Mouse (Mus musculus): ENCODE data around the gene Pla2g5. TPM values are rescaled to one million over a fixed set of nuclear protein-coding genes. Genes with fewer than 3 reads are reported as not detected.

Pla2g5 gene
- total and polyA plus RNA-seq, 2 experiments from 2014 or later, result 6.2 to 9.2 TPM

DNA sequence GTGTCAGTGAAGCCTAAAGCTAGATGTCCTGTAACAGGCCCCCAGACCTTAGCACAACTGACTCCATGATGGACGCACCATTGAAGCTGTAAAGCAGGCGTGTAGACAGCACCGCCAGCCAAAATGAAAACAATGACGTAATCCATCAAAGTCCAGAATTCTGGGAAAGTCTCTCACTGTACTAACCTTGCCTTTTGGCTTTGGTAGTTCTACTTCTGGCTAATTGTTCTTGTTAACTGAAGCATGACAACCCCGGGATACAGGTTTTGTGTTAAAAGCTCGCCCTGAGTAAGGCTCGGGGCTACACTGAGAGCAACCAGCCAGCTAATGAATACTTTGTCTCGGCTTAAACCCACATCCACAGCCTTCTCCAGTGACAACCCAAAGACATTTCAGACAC, 58.0 kb downstream of the Pla2g5 start:
- Histone ChIP-seq H3K36me3 (replicated peaks; ENCODE audit: control insufficient read depth, insufficient read depth, low read length) (no peaks in the 10 kb centered on the region), H3K9me3 (replicated peaks; ENCODE audit: control insufficient read depth, low read length) (no peaks in the 10 kb centered on the region), H3K4me1 (ENCODE audit: control insufficient read depth, insufficient read depth) (0 out of 2 replicates have a peak, but pooled peaks cover 1% of the 10 kb centered on the region), H3K4me3 (ENCODE audit: low read depth, low read length) (no peak overlapping the region), H3K27ac (ENCODE audit: low read depth) (no peak overlapping the region), H3K27me3 (ENCODE audit: control insufficient read depth, insufficient read depth, low read length) (peaks cover 21% of the 10 kb centered on the region), H3K9ac (replicated peaks; ENCODE audit: low read depth, low read length) (no peak overlapping the region), H3K4me2 (ENCODE audit: low read depth, low read length) (no peak overlapping the region)
- 74% methylated on average over 8 of the region's 8 CpGs for whole genome bisulfite sequencing
- TF ChIP-seq CTCF (IDR thresholded peaks at IDR 0.05; ENCODE audit: low read depth), result no peak
- TF ChIP-seq EP300 (IDR thresholded peaks at IDR 0.05; ENCODE audit: low read depth), result no peak
- ATAC-seq (ENCODE audit: insufficient read depth, low read depth) (no peak), DNase-seq (ENCODE audit: low spot score) (no peak)

DNA sequence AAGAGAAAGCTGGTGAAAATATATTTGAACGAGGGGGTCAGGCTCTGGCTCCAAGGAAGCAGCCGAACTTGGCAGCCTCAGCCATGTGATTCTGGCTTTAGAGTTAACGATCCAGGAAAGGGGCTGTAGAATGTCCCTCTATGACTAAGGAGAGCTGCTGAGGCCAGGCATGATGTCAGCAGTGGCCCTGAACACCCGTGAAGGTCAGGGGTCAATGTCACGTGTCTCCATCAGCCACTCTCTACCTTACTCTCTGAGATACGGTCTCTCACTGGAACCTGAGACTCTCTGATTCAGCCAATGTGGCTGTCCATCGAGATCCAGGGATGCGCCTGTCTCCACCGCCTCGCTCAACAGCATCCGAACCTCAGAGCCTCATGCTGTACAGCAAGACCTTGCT, 60.4 kb downstream of the Pla2g5 start:
- DNase-seq (ENCODE audit: low spot score), result no peak
- no peak for ATAC-seq (ENCODE audit: insufficient read depth, low read depth)
- no peak for TF ChIP-seq EP300 (IDR thresholded peaks at IDR 0.05; ENCODE audit: low read depth)
- no peak for TF ChIP-seq CTCF (IDR thresholded peaks at IDR 0.05; ENCODE audit: low read depth)
- Histone ChIP-seq H3K27me3 (ENCODE audit: control insufficient read depth, insufficient read depth, low read length) (peaks cover 12% of the 10 kb centered on the region), H3K4me1 (ENCODE audit: control insufficient read depth, insufficient read depth) (0 out of 2 replicates have a peak, but pooled peaks cover 8% of the 10 kb centered on the region), H3K36me3 (replicated peaks; ENCODE audit: control insufficient read depth, insufficient read depth, low read length) (no peaks in the 10 kb centered on the region), H3K4me3 (ENCODE audit: low read depth, low read length) (no peak overlapping the region), H3K27ac (ENCODE audit: low read depth) (no peak overlapping the region), H3K9me3 (replicated peaks; ENCODE audit: control insufficient read depth, low read length) (no peaks in the 10 kb centered on the region), H3K9ac (replicated peaks; ENCODE audit: low read depth, low read length) (no peak overlapping the region), H3K4me2 (ENCODE audit: low read depth, low read length) (no peak overlapping the region)
- WGBS, result 79% methylated on average over 11 of the region's 11 CpGs

DNA sequence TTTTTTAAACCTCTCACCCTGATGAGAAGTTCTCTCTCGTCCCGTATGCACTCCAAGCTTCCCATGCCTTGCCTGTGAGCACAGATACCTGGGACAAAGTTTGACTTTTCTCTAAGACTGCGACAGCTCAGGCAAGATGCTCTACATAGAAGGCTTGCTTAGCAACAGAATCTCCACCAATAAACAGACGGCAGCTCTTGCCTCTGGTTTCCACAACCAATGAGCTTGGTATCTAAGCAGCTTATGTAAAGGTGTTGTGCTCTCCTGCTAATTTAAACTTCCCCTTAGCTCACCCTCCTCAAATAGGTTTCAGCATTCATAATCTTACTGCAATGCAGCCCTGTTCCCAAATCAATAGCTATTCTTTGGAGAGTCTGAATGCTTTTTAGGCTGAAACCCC, 61.7 kb downstream of the Pla2g5 start:
- Histone ChIP-seq H3K9ac (replicated peaks; ENCODE audit: low read depth, low read length) (no peak overlapping the region), H3K9me3 (replicated peaks; ENCODE audit: control insufficient read depth, low read length) (no peaks in the 10 kb centered on the region), H3K36me3 (replicated peaks; ENCODE audit: control insufficient read depth, insufficient read depth, low read length) (no peaks in the 10 kb centered on the region), H3K27me3 (ENCODE audit: control insufficient read depth, insufficient read depth, low read length) (0 out of 2 replicates have a peak, but pooled peaks cover 3% of the 10 kb centered on the region), H3K27ac (ENCODE audit: low read depth) (no peak overlapping the region), H3K4me3 (ENCODE audit: low read depth, low read length) (no peak overlapping the region), H3K4me2 (ENCODE audit: low read depth, low read length) (no peak overlapping the region), H3K4me1 (ENCODE audit: control insufficient read depth, insufficient read depth) (0 out of 2 replicates have a peak, but pooled peaks cover 8% of the 10 kb centered on the region)
- no peak for TF ChIP-seq CTCF (IDR thresholded peaks at IDR 0.05; ENCODE audit: low read depth)
- TF ChIP-seq EP300 (IDR thresholded peaks at IDR 0.05; ENCODE audit: low read depth), result no peak
- ATAC-seq (ENCODE audit: insufficient read depth, low read depth) (no peak), DNase-seq (ENCODE audit: low spot score) (no peak)
- WGBS, result 78% methylated on average over 4 of the region's 4 CpGs

DNA sequence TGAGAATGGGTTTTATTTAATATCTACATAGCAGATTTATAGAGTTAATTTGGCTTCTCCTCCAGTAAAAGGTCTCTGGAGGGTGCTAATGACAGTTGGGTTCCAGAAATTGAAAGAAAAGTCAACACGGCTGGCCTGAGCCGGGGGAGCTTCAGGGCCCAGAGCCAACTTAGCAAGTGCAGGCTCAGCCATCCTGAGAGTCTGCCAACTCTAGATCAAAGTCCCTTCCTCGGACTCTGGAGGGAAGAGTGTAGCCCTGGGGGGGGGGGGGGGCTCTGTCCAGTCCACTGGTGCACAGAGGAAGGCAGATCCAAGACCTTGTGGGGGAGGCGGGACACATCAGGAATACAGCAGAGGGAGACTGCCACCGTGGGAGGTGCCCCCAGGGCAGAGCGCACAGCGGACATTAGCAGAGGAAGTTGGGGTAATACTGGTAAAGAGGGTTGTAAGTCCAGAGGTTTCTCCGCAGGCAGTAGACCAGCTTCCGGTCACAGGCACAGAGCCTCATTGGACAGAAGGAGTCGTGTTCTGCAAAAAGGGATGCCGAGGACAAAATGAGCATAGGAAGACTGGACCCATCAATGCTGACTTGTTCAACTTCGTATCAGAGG, 63.0 kb downstream of the Pla2g5 start:
- 56% methylated on average over 12 of the region's 12 CpGs for WGBS
- Histone ChIP-seq H3K27me3 (ENCODE audit: control insufficient read depth, insufficient read depth, low read length) (0 out of 2 replicates have a peak, but pooled peaks cover 3% of the 10 kb centered on the region), H3K9ac (replicated peaks; ENCODE audit: low read depth, low read length) (no peak overlapping the region), H3K27ac (ENCODE audit: low read depth) (no peak overlapping the region), H3K9me3 (replicated peaks; ENCODE audit: control insufficient read depth, low read length) (no peaks in the 10 kb centered on the region), H3K36me3 (replicated peaks; ENCODE audit: control insufficient read depth, insufficient read depth, low read length) (no peaks in the 10 kb centered on the region), H3K4me2 (ENCODE audit: low read depth, low read length) (peak overlapping the region; percentile 9; the same call in 1 of the 2 replicates), H3K4me3 (ENCODE audit: low read depth, low read length) (no peak overlapping the region), H3K4me1 (ENCODE audit: control insufficient read depth, insufficient read depth) (0 out of 2 replicates have a peak, but pooled peaks cover 8% of the 10 kb centered on the region)
- DNase-seq (ENCODE audit: low spot score), result peak; percentile 13
- TF ChIP-seq EP300 (IDR thresholded peaks at IDR 0.05; ENCODE audit: low read depth) (no peak), CTCF (IDR thresholded peaks at IDR 0.05; ENCODE audit: low read depth) (no peak)
- no peak for ATAC-seq (ENCODE audit: insufficient read depth, low read depth)

DNA sequence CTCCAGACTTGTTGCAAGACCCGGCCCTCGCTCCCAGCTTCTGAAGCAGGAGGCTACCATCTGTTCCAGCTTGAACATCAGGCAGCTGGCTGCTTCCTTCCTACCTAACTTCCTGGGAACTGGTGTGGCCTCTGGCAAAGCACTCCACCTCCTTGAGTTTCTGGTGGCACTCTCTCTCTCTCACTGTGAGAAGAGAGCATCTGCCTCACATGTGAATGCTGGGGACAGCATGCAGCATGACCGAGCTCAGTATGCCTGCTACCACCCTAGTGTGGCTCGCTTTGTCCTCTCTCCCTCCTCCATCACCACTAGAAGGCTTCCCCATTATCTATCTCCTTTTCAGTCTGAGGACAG, 66.1 kb downstream of the Pla2g5 start:
- 74% methylated on average over 4 of the region's 4 CpGs for WGBS
- H3K36me3 ChIP-seq (replicated peaks; ENCODE audit: control insufficient read depth, insufficient read depth, low read length), result no peaks in the 10 kb centered on the region
- H3K9ac ChIP-seq (replicated peaks; ENCODE audit: low read depth, low read length), result no peak overlapping the region
- DNase-seq (ENCODE audit: low spot score), result no peak
- no peak overlapping the region for H3K4me3 ChIP-seq (ENCODE audit: low read depth, low read length)
- TF ChIP-seq CTCF (IDR thresholded peaks at IDR 0.05; ENCODE audit: low read depth) (no peak), EP300 (IDR thresholded peaks at IDR 0.05; ENCODE audit: low read depth) (no peak)
- H3K27ac ChIP-seq (ENCODE audit: low read depth), result no peak overlapping the region
- H3K4me1 ChIP-seq (ENCODE audit: control insufficient read depth, insufficient read depth), result 0 out of 2 replicates have a peak, but pooled peaks cover 8% of the 10 kb centered on the region
- peaks cover 4% of the 10 kb centered on the region; the same call in 1 of the 2 replicates for H3K27me3 ChIP-seq (ENCODE audit: control insufficient read depth, insufficient read depth, low read length)
- 0 out of 2 replicates have a peak, but pooled peaks cover 4% of the 10 kb centered on the region for H3K9me3 ChIP-seq (replicated peaks; ENCODE audit: control insufficient read depth, low read length)
- H3K4me2 ChIP-seq (ENCODE audit: low read depth, low read length), result no peak overlapping the region
- ATAC-seq (ENCODE audit: insufficient read depth, low read depth), result no peak
